Mouse (Mus musculus): Measurements from ENCODE around the gene Tmem135.

GRCm38 (mm10) chr7:89418127-89418653 is 14.2 kb upstream of the Tmem135 start:
- TF ChIP-seq CTCF (IDR thresholded peaks at IDR 0.05; ENCODE audit: borderline replicate concordance, control insufficient read depth, extremely low read depth, insufficient read depth, low read length, poor library complexity) (no peak), POLR2A (IDR thresholded peaks at IDR 0.05; ENCODE audit: control insufficient read depth, extremely low read depth, insufficient read depth, low read length, poor library complexity) (no peak)
